Mouse (Mus musculus): ENCODE data around the gene Chic2. TPM values are rescaled to one million over a fixed set of nuclear protein-coding genes. Genes with fewer than 3 reads are reported as not detected.

Chic2 gene
- total RNA-seq, 1 experiment = 38.9 TPM

DNA sequence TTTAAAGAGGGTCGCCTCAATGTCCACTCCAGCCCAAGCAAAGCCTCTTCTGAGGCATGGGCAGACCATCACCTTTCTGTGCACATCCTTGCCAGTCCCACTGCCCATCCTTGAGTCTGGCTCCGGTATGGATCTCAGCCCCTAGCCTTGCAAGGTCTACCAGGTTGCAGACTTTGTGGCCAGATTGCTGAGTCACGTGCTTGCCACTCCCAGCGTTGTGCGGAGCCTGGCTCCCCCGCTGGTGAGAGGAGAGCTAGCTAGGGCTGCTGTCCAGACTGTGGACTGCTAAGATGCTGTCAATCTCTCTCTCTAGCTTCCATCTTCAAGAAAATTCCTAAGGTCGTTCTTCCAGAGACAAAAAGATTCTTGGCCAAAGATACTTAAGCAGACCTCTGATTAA, 35.0 kb upstream of the Chic2 start:
- Histone ChIP-seq H3K36me3 (ENCODE audit: control insufficient read depth, insufficient read depth, low read length, poor library complexity, severe bottlenecking) (no peaks in the 10 kb centered on the region), H3K4me3 (ENCODE audit: insufficient read depth in 1 of 2, low read depth in 1 of 2, low read length in 2 of 2, poor library complexity in 1 of 2, severe bottlenecking in 1 of 2) (no peak overlapping the region), H3K4me1 (ENCODE audit: control insufficient read depth in 2 of 2, insufficient read depth in 2 of 2, low read length in 2 of 2, poor library complexity in 1 of 2) (peaks cover 3 to 13% of the 10 kb centered on the region in 2 experiments), H3K9me3 (ENCODE audit: control insufficient read depth, insufficient read depth, low read depth, low read length) (no peaks in the 10 kb centered on the region), H3K27ac (ENCODE audit: insufficient read depth, low read depth, low read length, poor library complexity, severe bottlenecking) (no peak overlapping the region), H3K9ac (ENCODE audit: insufficient read depth, low read depth, low read length, poor library complexity, severe bottlenecking) (no peak overlapping the region)
- in situ Hi-C loops (cut with MboI; ENCODE audit: low sequenced_read_pairs in 2 of 2, unreplicated experiment in 2 of 2) = loop anchor here in 1 of 2 experiments (5.0 kb wide), 1 partner anchor 68 kb away; no protein-coding TSS in a partner anchor
- TF ChIP-seq HCFC1 (IDR thresholded peaks at IDR 0.05; ENCODE audit: borderline replicate concordance, insufficient read depth, low read length) (no peak), CHD2 (IDR thresholded peaks at IDR 0.05; ENCODE audit: low read depth, low read length) (no peak), ZNF384 (IDR thresholded peaks at IDR 0.05; ENCODE audit: low read depth, low read length) (no peak), MAFK (IDR thresholded peaks at IDR 0.05; ENCODE audit: insufficient read depth, low read depth, low read length) (peak; percentile 30; the same call in 1 of the 2 replicates), ZC3H11A (IDR thresholded peaks at IDR 0.05; ENCODE audit: borderline replicate concordance, low read depth, low read length) (no peak)
- no peak for DNase-seq (ENCODE audit: low read depth, low spot score)

DNA sequence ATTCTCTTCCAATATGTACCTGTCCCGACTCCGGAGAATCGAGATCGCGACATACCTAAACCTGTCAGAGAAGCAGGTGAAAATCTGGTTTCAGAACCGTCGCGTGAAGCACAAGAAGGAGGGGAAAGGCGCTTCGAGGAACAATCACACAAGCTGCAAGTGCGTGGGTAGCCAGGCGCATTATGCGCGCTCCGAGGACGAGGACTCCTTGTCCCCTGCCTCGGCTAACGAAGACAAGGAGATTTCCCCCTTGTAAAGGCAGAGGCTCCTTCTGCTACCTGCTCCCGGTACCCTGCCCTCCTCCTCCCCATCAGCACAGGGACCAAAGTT, 32.4 kb upstream of the Chic2 start:
- H3K9me3 ChIP-seq (ENCODE audit: control insufficient read depth, insufficient read depth, low read depth, low read length) = no peaks in the 10 kb centered on the region
- no peak overlapping the region for H3K4me3 ChIP-seq (ENCODE audit: insufficient read depth in 1 of 2, low read depth in 1 of 2, low read length in 2 of 2, poor library complexity in 1 of 2, severe bottlenecking in 1 of 2)
- H3K36me3 ChIP-seq (ENCODE audit: control insufficient read depth, insufficient read depth, low read length, poor library complexity, severe bottlenecking) = no peaks in the 10 kb centered on the region
- no peak overlapping the region for H3K27ac ChIP-seq (ENCODE audit: insufficient read depth, low read depth, low read length, poor library complexity, severe bottlenecking)
- TF ChIP-seq ZNF384 (IDR thresholded peaks at IDR 0.05; ENCODE audit: low read depth, low read length) (no peak), HCFC1 (IDR thresholded peaks at IDR 0.05; ENCODE audit: borderline replicate concordance, insufficient read depth, low read length) (no peak), ZC3H11A (IDR thresholded peaks at IDR 0.05; ENCODE audit: borderline replicate concordance, low read depth, low read length) (no peak), CHD2 (IDR thresholded peaks at IDR 0.05; ENCODE audit: low read depth, low read length) (no peak), MAFK (IDR thresholded peaks at IDR 0.05; ENCODE audit: insufficient read depth, low read depth, low read length) (no peak)
- no peak for DNase-seq (ENCODE audit: low read depth, low spot score)
- no peak overlapping the region for H3K9ac ChIP-seq (ENCODE audit: insufficient read depth, low read depth, low read length, poor library complexity, severe bottlenecking)
- H3K4me1 ChIP-seq (ENCODE audit: control insufficient read depth in 2 of 2, insufficient read depth in 2 of 2, low read length in 2 of 2, poor library complexity in 1 of 2) = peaks cover 0 to 5% of the 10 kb centered on the region in 2 experiments; a peak in 1 of 4 replicates
- in situ Hi-C loops (cut with MboI; ENCODE audit: low sequenced_read_pairs in 2 of 2, unreplicated experiment in 2 of 2) = loop anchor here in 1 of 2 experiments (5.0 kb wide), 1 partner anchor 70 kb away; no protein-coding TSS in a partner anchor

DNA sequence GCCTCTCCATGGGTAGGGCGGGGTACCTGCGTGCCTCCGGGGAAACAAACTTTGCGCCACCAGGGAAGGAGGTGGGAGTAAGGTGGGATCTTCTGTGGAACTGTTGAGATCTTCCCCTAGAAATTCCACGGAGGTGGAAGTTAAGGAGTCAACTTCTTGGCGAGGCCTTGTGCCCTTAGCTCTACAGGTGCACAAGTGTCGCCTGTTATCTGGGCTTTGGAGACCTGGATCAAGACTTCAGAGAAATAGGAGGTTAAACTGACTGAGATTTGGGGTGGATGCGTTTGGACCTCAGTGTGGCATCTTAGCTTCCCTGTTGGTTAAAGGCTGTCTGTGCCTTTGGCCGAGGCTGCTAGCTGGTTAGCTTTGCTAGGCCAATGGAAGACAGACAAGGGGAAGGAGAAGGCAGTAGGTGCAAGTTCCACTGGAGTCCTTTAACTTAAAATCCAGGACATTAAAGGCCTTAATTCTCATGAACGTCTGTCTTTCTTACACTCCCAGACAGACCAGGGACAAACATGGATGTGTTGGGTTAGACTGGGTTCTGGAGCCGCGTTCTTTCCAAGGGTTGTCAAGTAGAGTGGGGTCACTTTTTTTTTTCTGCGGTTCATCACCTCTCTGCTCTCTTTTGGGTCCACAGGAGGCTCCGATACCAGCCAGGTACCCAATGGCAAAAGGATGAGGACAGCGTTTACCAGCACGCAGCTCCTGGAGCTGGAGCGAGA, 31.9 kb upstream of the Chic2 start:
- H3K4me1 ChIP-seq (ENCODE audit: control insufficient read depth in 2 of 2, insufficient read depth in 2 of 2, low read length in 2 of 2, poor library complexity in 1 of 2) = peaks cover 0 to 5% of the 10 kb centered on the region in 2 experiments; a peak in 1 of 4 replicates
- H3K27ac ChIP-seq (ENCODE audit: insufficient read depth, low read depth, low read length, poor library complexity, severe bottlenecking) = no peak overlapping the region
- H3K36me3 ChIP-seq (ENCODE audit: control insufficient read depth, insufficient read depth, low read length, poor library complexity, severe bottlenecking) = no peaks in the 10 kb centered on the region
- DNase-seq (ENCODE audit: low read depth, low spot score) = no peak
- no peak overlapping the region; the same call in 1 of the 2 replicates for H3K9ac ChIP-seq (ENCODE audit: insufficient read depth, low read depth, low read length, poor library complexity, severe bottlenecking)
- peak overlapping the region in 1 of 2 experiments; percentile 54; a peak in 2 of 4 replicates for H3K4me3 ChIP-seq (ENCODE audit: insufficient read depth in 1 of 2, low read depth in 1 of 2, low read length in 2 of 2, poor library complexity in 1 of 2, severe bottlenecking in 1 of 2)
- H3K9me3 ChIP-seq (ENCODE audit: control insufficient read depth, insufficient read depth, low read depth, low read length) = no peaks in the 10 kb centered on the region
- in situ Hi-C loops (cut with MboI; ENCODE audit: low sequenced_read_pairs in 2 of 2, unreplicated experiment in 2 of 2) = loop anchor here in 1 of 2 experiments (5.0 kb wide), 1 partner anchor 71 kb away; no protein-coding TSS in a partner anchor
- no peak for TF ChIP-seq ZC3H11A (IDR thresholded peaks at IDR 0.05; ENCODE audit: borderline replicate concordance, low read depth, low read length)
- TF ChIP-seq CHD2 (IDR thresholded peaks at IDR 0.05; ENCODE audit: low read depth, low read length) = no peak
- no peak for TF ChIP-seq MAFK (IDR thresholded peaks at IDR 0.05; ENCODE audit: insufficient read depth, low read depth, low read length)
- TF ChIP-seq ZNF384 (IDR thresholded peaks at IDR 0.05; ENCODE audit: low read depth, low read length) = no peak
- TF ChIP-seq HCFC1 (IDR thresholded peaks at IDR 0.05; ENCODE audit: borderline replicate concordance, insufficient read depth, low read length) = no peak

DNA sequence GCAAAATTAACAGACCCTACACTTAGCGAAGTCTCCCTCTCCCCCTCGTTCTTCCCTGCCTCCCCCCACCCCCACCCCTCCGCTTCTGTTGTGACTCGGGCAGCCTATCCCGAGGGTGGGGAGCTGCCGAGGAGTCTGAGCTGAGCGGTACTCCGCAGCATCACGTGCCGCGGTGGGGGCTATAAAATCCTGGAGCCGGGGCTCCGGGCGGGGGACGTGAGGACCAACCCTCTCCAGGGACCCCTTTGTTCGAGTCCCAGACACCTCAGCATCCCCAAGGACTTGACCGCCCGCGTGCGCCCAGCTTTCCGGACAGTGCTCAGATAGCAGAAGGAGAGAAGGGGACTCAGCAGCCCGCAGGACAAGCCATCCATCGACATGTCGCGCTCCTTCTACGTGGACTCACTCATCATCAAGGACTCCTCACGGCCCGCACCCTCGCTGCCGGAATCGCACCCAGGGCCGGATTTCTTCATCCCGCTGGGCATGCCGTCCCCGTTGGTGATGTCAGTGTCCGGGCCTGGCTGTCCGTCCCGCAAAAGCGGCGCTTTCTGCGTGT, 30.9 kb upstream of the Chic2 start, which contains the start of gene Gsx2:
Gsx2 (plus strand) TSS at position 219 of the 559 bp plus-strand sequence.
- H3K27ac ChIP-seq (ENCODE audit: insufficient read depth, low read depth, low read length, poor library complexity, severe bottlenecking) = no peak within 1 kb of the TSS
- H3K4me3 ChIP-seq (ENCODE audit: insufficient read depth in 1 of 2, low read depth in 1 of 2, low read length in 2 of 2, poor library complexity in 1 of 2, severe bottlenecking in 1 of 2) = peak within 1 kb of the TSS; percentile 41 to 54; a peak in 3 of 4 replicates
- H3K9ac ChIP-seq (ENCODE audit: insufficient read depth, low read depth, low read length, poor library complexity, severe bottlenecking) = peak within 1 kb of the TSS; percentile 7; the same call in 1 of the 2 replicates
- no peaks in the 10 kb centered on the region for H3K36me3 ChIP-seq (ENCODE audit: control insufficient read depth, insufficient read depth, low read length, poor library complexity, severe bottlenecking)
- H3K9me3 ChIP-seq (ENCODE audit: control insufficient read depth, insufficient read depth, low read depth, low read length) = no peaks in the 10 kb centered on the region
- H3K4me1 ChIP-seq (ENCODE audit: control insufficient read depth in 2 of 2, insufficient read depth in 2 of 2, low read length in 2 of 2, poor library complexity in 1 of 2) = peaks cover 0 to 7% of the 10 kb centered on the region in 2 experiments; a peak in 1 of 4 replicates
- in situ Hi-C loops (cut with MboI; ENCODE audit: low sequenced_read_pairs in 2 of 2, unreplicated experiment in 2 of 2) = loop anchor here in 1 of 2 experiments (5.0 kb wide), 1 partner anchor 72 kb away; no protein-coding TSS in a partner anchor
- DNase-seq (ENCODE audit: low read depth, low spot score) = no peak
- no peak for TF ChIP-seq ZC3H11A (IDR thresholded peaks at IDR 0.05; ENCODE audit: borderline replicate concordance, low read depth, low read length)
- TF ChIP-seq MAFK (IDR thresholded peaks at IDR 0.05; ENCODE audit: insufficient read depth, low read depth, low read length) = no peak
- TF ChIP-seq CHD2 (IDR thresholded peaks at IDR 0.05; ENCODE audit: low read depth, low read length) = no peak
- TF ChIP-seq HCFC1 (IDR thresholded peaks at IDR 0.05; ENCODE audit: borderline replicate concordance, insufficient read depth, low read length) = no peak
- TF ChIP-seq ZNF384 (IDR thresholded peaks at IDR 0.05; ENCODE audit: low read depth, low read length) = no peak

All from ES-E14 (cell line).